Mouse (Mus musculus): ENCODE measurements around the gene Stoml3.

The Stoml3 gene

GRCm38 (mm10) chr3:53478419-53479046 is 9.9 kb upstream of the Stoml3 start:
- no peak for DNase-seq

- no peak for DNase-seq
Measured at GRCm38 (mm10) chr3:53483414-53484059, 4.9 kb upstream of the Stoml3 start.

- DNase-seq = no peak
Measured at GRCm38 (mm10) chr3:53486561-53486960, 1.9 kb upstream of the Stoml3 start.

GRCm38 (mm10) chr3:53486996-53487576 is 1.4 kb upstream of the Stoml3 start:
- peak in 1 of 2 experiments; percentile 25 for DNase-seq

GRCm38 (mm10) chr3:53498351-53498905 is 10.0 kb downstream of the Stoml3 start:
- no peak for DNase-seq

GRCm38 (mm10) chr3:53502428-53502827 is 14.0 kb downstream of the Stoml3 start:
- DNase-seq = no peak

- DNase-seq = no peak
Measured at GRCm38 (mm10) chr3:53513096-53513495, 24.6 kb downstream of the Stoml3 start.

GRCm38 (mm10) chr3:53514221-53515065 is 26.0 kb downstream of the Stoml3 start:
- DNase-seq = no peak

GRCm38 (mm10) chr3:53522794-53523193 is 34.3 kb downstream of the Stoml3 start:
- DNase-seq = no peak

GRCm38 (mm10) chr3:53525737-53526136 is 37.3 kb downstream of the Stoml3 start:
- DNase-seq = peak; percentile 71 to 78

- peak in 1 of 2 experiments; percentile 25 for DNase-seq
Measured at GRCm38 (mm10) chr3:53530305-53530704, 41.9 kb downstream of the Stoml3 start.

GRCm38 (mm10) chr3:53532091-53532490 is 43.6 kb downstream of the Stoml3 start:
- no peak for DNase-seq

GRCm38 (mm10) chr3:53552691-53553090 is 64.2 kb downstream of the Stoml3 start:
- DNase-seq = no peak

- DNase-seq = no peak
Measured at GRCm38 (mm10) chr3:53555031-53555952, 66.8 kb downstream of the Stoml3 start.

- no peak for DNase-seq
Measured at GRCm38 (mm10) chr3:53557388-53558214, 69.1 kb downstream of the Stoml3 start.
